Mouse (Mus musculus) lung, adult 2 months (tissue): ENCODE results near the gene Kcnd3. TPM values are rescaled to one million over a fixed set of nuclear protein-coding genes. Genes with fewer than 3 reads are reported as not detected.

Source experiments
- DNase-seq: peaks from one replicate; pipeline ENCODE4 v3.0.0; 2022
- H3K4me1 ChIP-seq: fragments of 200-500 bp; 2 replicates; pipeline ENCODE4 v1.6.1; 2011; ENCODE audit warnings: low read length; ENCODE audit not compliant: control insufficient read depth, insufficient read depth
- H3K4me3 ChIP-seq: fragments of 200-500 bp; replicated peaks from 2 replicates; pipeline ENCODE3; 2011; ENCODE audit warnings: low read depth, mild to moderate bottlenecking, control low read depth, low read length; ENCODE audit errors: extremely low read depth
- CTCF ChIP-seq: fragments of 200-500 bp; IDR thresholded peaks from 2 replicates; pipeline ENCODE4 v1.5.1; 2011; ENCODE audit warnings: mild to moderate bottlenecking, low read length, control low read depth; ENCODE audit not compliant: insufficient read depth
- POLR2A ChIP-seq: fragments of 200-500 bp; IDR thresholded peaks from 2 replicates; pipeline ENCODE4 v1.6.1; 2011; ENCODE audit warnings: low read depth, mild to moderate bottlenecking, control low read depth, low read length, borderline replicate concordance; ENCODE audit errors: extremely low read depth
- WGBS: fragments of 180-500 bp; shearing (Covaris S2); methylation state at CpG from one replicate; pipeline ENCODE4 v1.1.7; 2018; 5-methylcytosine and 5-hydroxymethylcytosine counted together
- polyA plus RNA-seq: library from polyadenylated mRNA; depleted of rRNA; stranded (reverse); fragments of >200 nt; gene quantifications from 2 replicates; pipeline ENCODE4 v1.2.3, GENCODE M21; 2012

Kcnd3 gene
- polyA plus RNA-seq, 1 experiment = 1.7 TPM

DNA sequence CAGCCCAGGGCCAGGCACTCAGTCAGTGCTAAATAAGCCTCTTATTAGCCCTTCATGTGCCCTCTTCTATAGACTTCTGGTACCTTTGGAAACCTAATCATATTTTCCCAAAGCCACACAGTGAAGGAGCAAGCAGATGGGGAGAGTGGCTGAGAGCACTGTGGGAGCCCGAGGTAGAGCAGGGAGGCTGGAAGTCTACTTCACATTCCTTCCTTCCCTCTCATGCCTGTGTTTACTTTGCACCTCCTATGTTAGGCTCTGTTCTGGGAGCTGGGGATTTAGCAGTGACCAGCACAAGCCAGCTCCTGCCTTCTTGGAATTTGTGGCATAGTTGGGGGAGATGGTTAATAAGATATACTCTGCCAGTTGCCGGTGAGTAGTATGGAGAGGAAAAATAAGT lies 59.7 kb downstream of the Kcnd3 start:
- Histone ChIP-seq H3K4me3 (no peak overlapping the region), H3K4me1 (no peaks in the 10 kb centered on the region)
- DNase-seq = no peak
- WGBS = 15% methylated on average over 2 of the region's 2 CpGs
- TF ChIP-seq CTCF (no peak), POLR2A (no peak)

DNA sequence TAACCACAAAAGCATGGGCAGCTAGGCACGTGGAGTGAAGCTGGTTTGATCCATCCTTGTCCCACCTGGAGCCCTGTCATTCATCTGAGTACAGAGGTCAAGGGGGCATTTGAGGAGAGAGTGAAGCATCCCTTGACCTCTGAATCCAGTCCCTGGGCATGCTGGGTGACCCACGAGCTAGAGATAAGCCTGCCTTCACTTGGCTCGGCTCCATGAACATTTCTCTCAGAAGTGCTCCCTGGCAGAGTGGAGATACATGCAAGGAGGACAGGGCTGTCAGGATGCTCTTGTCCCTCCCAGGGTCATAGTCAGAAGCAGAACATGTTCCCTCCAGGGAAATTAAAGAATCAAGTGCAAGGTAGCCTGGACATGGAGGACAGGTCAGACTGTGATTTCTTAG lies 62.1 kb downstream of the Kcnd3 start:
- 41% methylated on average over 3 of the region's 3 CpGs for WGBS
- DNase-seq = no peak
- TF ChIP-seq CTCF (no peak), POLR2A (no peak)
- no peak overlapping the region for H3K4me3 ChIP-seq
- H3K4me1 ChIP-seq = no peaks in the 10 kb centered on the region

DNA sequence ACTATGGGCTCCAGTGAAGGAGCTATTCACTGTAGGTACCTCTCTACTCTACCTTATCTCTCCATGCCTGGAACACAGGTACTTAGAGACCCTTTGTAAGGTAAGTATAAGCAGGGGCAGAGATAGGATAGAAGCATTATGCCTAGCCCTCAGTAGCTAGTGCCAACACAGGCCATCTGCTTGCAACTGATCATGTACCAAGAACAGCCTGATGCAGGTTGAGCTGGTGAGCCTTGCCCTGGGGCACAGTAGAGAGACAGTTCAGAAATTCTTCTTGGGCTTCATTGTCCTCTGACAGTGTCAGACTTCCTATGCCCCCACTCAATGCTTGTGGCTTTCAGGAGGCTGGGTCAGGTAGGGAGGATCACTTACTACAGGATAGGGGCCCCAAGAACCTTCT lies 62.9 kb downstream of the Kcnd3 start:
- TF ChIP-seq POLR2A = no peak
- no peak for TF ChIP-seq CTCF

DNA sequence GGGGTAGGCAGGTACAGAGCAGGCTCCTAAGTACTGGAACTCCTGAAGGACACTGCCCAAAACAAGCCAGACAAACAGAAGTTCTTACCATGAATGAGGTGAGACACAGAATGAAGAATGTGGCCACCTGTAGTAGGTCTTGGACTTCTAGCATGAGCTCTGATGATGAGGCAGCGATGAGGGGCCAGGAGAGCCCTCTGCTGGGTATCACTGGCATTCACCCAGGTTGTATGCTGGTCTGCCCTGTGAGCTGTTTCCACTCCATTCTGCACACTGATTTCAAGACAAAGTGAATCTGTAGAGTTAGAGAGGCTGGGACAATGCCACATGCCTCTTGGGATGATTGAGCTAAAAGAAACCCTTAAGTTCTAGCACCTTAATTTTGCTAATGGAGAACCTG lies 63.5 kb downstream of the Kcnd3 start:
- WGBS = 84% methylated on average over 1 of the region's 1 CpGs
- DNase-seq = no peak
- Histone ChIP-seq H3K4me3 (no peak overlapping the region), H3K4me1 (no peaks in the 10 kb centered on the region)
- no peak for TF ChIP-seq POLR2A
- TF ChIP-seq CTCF = no peak

More for the DNA sequence above, 62.9 kb downstream of the Kcnd3 start:
- Histone ChIP-seq H3K4me3 (no peak overlapping the region), H3K4me1 (no peaks in the 10 kb centered on the region)
- no peak for DNase-seq

DNA sequence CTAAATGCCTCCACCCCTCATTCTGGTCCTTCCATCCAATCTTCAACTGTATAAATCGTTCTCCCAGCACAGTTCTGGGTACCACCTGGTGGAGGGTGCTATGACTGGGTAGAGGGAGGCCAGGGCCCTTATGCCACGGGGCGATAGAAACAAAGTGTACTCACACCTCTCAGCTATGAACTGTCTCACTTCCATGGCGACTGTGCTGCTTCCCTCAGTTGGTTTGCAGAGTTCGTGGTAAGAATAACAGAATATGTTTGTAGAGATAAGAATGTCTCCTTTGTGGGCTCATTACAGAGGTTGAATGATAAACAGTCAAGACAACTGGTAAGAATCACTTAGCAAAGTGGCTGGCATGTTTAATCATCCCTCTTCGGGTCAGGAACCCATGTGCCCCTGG lies 68.3 kb downstream of the Kcnd3 start:
- H3K4me1 ChIP-seq = no peaks in the 10 kb centered on the region
- no peak for DNase-seq
- TF ChIP-seq CTCF (no peak), POLR2A (no peak)
- H3K4me3 ChIP-seq = no peak overlapping the region
- 48% methylated on average over 6 of the region's 6 CpGs for WGBS

DNA sequence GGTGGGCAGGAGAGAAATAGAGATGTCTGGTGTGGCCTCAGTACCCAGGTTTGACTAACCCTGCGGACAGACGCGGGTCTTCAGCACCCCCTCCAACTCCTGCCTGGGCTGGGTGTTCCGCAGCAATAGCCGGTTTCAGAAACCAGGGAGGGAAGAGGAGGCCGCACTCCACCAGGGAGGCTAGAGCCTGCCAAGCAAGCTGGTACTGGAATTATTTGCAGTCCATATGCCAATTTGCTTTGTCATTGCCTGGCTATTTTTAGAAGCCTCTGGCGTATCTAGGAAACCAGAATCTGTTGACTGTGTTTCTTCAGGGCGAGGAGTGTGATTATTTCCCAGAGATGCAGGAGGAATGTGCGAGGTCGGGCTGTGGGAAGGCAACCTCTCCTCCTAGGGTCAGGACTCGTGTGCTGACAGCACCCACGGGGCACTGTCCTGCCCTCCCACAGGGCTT lies 69.1 kb downstream of the Kcnd3 start:
- Histone ChIP-seq H3K4me1 (no peaks in the 10 kb centered on the region), H3K4me3 (no peak overlapping the region)
- TF ChIP-seq POLR2A = no peak
- TF ChIP-seq CTCF = no peak
- 50% methylated on average over 12 of the region's 12 CpGs for WGBS
- DNase-seq = peak; percentile 20

DNA sequence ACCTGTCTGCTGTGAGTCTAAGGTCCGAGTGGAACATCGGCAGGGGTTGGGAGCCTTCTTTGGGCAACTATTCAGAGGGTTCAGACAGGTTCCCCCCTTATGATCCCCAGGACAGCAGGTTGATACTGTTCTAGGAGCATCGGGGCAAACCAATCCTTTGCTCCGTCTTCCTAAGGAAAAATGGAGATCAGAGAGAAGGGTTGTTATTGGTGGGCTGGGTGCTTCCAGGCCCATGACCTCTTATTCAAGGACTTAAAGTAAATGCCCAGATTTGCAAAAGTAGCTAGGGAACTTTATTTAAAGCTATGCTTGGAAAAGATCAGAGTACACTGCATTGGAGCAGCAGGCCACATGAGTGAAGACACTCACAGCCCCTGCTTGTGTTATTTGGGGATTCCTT lies 69.5 kb downstream of the Kcnd3 start:
- TF ChIP-seq CTCF (no peak), POLR2A (no peak)
- H3K4me3 ChIP-seq = no peak overlapping the region
- WGBS = 84% methylated on average over 4 of the region's 4 CpGs
- no peak for DNase-seq
- no peaks in the 10 kb centered on the region for H3K4me1 ChIP-seq

DNA sequence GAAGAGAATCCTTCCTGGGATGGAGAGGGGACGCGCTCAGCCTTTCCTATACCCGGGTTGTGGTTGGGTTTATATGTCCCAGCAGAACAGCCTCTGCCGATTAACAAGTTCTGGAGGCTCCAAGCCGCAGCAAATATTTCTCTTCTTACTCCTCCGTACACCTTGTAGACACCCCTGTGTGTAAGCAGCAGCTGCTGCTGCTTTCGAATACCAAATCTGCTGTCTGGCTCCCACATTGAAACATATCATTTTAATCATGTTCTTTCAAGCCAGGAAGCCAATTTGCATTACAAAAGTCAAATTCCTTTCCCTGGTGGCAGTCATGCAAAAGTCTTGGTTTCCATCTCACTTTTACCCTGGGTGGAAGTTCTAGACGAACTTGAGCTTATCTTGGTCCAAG lies 76.7 kb downstream of the Kcnd3 start:
- DNase-seq = no peak
- WGBS = 79% methylated on average over 8 of the region's 8 CpGs
- Histone ChIP-seq H3K4me1 (no peaks in the 10 kb centered on the region), H3K4me3 (no peak overlapping the region)
- no peak for TF ChIP-seq POLR2A
- no peak for TF ChIP-seq CTCF

DNA sequence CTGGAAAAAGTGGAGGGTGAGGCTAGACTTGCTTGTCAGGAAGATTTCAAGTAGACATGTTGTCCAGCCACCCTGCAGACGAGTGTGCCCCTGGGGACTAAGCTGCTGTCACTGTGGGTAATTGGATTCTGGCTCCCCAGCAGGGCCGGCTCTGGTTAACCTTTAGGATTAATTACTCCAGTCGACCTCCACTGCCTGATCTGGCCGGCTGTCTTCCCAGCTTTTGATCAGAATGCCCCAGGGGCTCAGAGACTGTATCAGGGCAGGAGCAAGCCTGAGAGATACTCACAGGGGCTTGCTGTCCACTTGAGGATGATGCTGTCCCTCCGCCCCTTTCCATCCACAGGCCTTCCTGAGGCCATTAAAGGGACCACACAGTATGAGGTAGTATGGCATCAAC lies 77.6 kb downstream of the Kcnd3 start:
- 37% methylated on average over 5 of the region's 5 CpGs for WGBS
- H3K4me3 ChIP-seq = no peak overlapping the region
- H3K4me1 ChIP-seq = no peaks in the 10 kb centered on the region
- no peak for DNase-seq
- TF ChIP-seq CTCF (no peak), POLR2A (no peak)

DNA sequence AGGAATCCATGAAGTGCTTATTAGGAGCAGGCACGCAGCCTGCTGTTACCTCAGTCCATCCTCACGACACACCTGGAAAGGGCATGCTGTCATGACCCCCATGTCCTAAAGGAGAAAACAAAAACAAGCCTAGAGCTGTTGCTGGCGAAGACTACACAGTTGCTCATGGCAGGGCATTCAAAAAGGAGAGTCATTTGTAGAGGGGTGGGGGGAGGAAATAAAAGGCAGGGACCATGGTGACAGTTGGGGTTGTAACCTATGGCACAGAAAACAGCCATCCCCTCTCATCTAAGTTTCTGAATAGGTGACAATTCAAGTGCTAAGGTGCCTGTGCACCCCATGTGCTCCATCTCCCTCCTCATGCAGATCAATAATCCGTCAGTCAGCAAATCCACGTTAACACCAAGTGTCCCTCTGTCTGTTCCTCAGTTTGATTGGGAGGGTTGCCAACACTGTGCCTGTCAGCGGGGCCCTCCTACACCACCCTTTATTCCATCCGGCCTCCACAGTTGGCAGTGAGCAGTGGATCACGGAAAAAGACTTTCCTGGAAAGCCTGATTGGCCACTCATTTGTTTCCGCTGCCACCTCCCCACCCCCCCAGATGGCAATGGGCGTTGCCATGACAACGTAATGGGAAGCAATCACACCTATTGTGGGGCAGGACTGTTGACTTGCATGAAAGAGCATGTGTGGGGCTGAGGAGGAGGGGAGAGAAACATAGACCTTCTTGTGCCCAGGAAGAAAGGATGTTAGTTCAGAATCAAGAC lies 78.4 kb downstream of the Kcnd3 start:
- TF ChIP-seq CTCF (no peak), POLR2A (no peak)
- Histone ChIP-seq H3K4me1 (no peaks in the 10 kb centered on the region), H3K4me3 (no peak overlapping the region)
- no peak for DNase-seq
- 33% methylated on average over 11 of the region's 11 CpGs for WGBS
